Mouse (Mus musculus) liver, embryonic 11.5 days (tissue): Measurements from ENCODE around the gene Grin2a. TPM values are rescaled to one million over a fixed set of nuclear protein-coding genes. Genes with fewer than 3 reads are reported as not detected.

ENCODE experiments used
- ATAC-seq: fragments of 200-750 bp; cut with Nextera tagmentation; replicated peaks from 2 replicates; pipeline ENCODE4 v1.8.0; 2017; ENCODE audit warnings: moderate number of reproducible peaks, mild to moderate bottlenecking, moderate TSS enrichment, moderate library complexity; ENCODE audit not compliant: low FRiP score
- DNase-seq: peaks from one replicate; pipeline ENCODE4 v3.0.0-alpha.2; 2017; ENCODE audit warnings: low spot score
- H3K27ac ChIP-seq: fragments of 300-500 bp; sonication (generic); 2 replicates; pipeline ENCODE4 v1.5.1; 2014; ENCODE audit warnings: mild to moderate bottlenecking, low read depth, low read length, control low read depth
- H3K27me3 ChIP-seq: fragments of 300-500 bp; sonication (generic); replicated peaks from 2 replicates; pipeline ENCODE4 v1.6.1; 2014; ENCODE audit warnings: low read length, mixed read lengths; ENCODE audit not compliant: control insufficient read depth, insufficient read depth
- H3K36me3 ChIP-seq: fragments of 300-500 bp; sonication (generic); 2 replicates; pipeline ENCODE4 v1.6.1; 2014; ENCODE audit warnings: mild to moderate bottlenecking, low read length, moderate library complexity, mixed read lengths; ENCODE audit not compliant: control insufficient read depth, insufficient read depth
- H3K4me1 ChIP-seq: fragments of 300-500 bp; sonication (generic); replicated peaks from 2 replicates; pipeline ENCODE4 v1.6.1; 2014; ENCODE audit warnings: low read length, mixed read lengths; ENCODE audit not compliant: control insufficient read depth, insufficient read depth
- H3K4me2 ChIP-seq: fragments of 300-500 bp; sonication (generic); 2 replicates; pipeline ENCODE4 v1.6.1; 2014; ENCODE audit warnings: mild to moderate bottlenecking, control low read depth, moderate library complexity
- H3K4me3 ChIP-seq: fragments of 300-500 bp; sonication (generic); 2 replicates; pipeline ENCODE4 v1.5.1; 2014; ENCODE audit warnings: low read depth, low read length, control low read depth
- H3K9ac ChIP-seq: fragments of 300-500 bp; sonication (generic); 2 replicates; pipeline ENCODE4 v1.6.1; 2014; ENCODE audit warnings: low read depth, low read length, control low read depth
- H3K9me3 ChIP-seq: fragments of 300-500 bp; sonication (generic); 2 replicates; pipeline ENCODE4 v1.6.1; 2016; ENCODE audit warnings: low read length, inconsistent platforms, mixed read lengths; ENCODE audit not compliant: control insufficient read depth
- WGBS: fragments of 180-500 bp; shearing (Covaris S2); extraction: QIAGEN DNeasy Blood & Tissue Kit; methylation state at CpG from one replicate; pipeline ENCODE4 v1.1.7; 2014; 5-methylcytosine and 5-hydroxymethylcytosine counted together
- polyA plus RNA-seq: library from polyadenylated mRNA; unstranded; fragments of >200 nt; fragmentation: Nextera tagmentation; extraction: Ambion mirVana; gene quantifications from 2 replicates; pipeline ENCODE4 v1.2.1, GENCODE M21; 2014

Grin2a gene
- polyA plus RNA-seq, 1 experiment from 2014 or later: 0.70 TPM

DNA sequence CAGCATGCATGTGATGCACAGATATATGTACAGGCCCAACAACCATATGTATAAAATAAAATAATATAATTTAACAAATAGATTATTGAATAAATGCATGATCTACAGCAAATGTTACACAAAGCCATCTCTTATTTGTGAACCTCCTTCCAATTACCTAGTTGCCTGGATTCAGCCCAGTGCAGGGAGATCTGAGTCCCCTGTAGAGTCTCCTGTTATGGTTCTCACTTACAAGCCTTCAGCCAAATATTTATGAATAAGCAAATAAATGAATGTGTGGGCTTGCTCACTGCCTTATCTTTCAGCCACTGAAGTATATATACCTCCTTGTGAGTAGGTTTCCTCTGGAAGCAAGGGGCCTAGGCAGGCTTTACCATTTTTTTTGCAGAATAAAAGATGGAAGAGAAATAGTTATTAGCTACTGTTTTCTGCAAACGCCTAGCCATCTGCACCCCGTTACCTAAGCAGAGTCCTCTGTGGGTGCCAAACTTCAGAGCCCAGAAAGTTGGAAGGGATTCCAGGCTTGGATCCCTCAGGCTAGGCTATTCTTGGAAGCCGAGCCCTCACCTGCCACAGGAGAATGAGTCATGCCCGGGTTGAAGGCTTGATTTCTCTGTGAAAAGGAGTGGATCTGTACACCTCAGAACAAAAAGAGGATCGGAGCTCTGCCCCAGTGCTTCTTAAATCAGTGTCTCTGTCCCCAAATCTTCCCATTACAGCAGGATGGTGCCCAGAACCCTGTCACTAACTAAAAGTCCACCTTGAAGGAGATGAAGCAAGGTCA, 92.5 kb downstream of the Grin2a start:
- Histone ChIP-seq H3K9me3 (no peaks in the 10 kb centered on the region), H3K27ac (no peak overlapping the region), H3K4me1 (no peaks in the 10 kb centered on the region), H3K4me2 (no peak overlapping the region), H3K36me3 (no peaks in the 10 kb centered on the region), H3K27me3 (no peaks in the 10 kb centered on the region), H3K9ac (no peak overlapping the region), H3K4me3 (no peak overlapping the region)
- 84% methylated on average over 5 of the region's 5 CpGs for WGBS
- ATAC-seq: no peak
- DNase-seq: no peak

DNA sequence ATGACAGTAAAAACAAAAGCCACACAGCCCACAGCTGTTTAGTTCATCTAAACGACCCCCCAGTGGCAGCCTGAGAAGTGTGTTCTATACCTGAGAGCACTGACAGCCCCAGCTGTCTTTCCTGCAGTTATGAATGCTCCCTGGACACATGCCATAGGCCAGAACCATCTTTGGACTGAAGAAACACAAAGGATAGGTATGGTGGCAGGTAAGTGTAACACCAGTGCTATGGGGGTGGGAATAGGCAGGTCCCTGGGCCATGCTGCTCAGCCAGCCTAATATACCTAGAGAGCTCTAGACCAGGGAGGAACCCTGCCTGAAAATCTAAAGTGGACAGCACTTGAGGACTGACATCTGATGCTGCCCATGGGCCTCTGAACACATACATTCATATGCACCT, 93.9 kb downstream of the Grin2a start:
- Histone ChIP-seq H3K4me3 (no peak overlapping the region), H3K4me1 (no peaks in the 10 kb centered on the region), H3K9ac (no peak overlapping the region), H3K27me3 (no peaks in the 10 kb centered on the region), H3K4me2 (no peak overlapping the region), H3K9me3 (no peaks in the 10 kb centered on the region), H3K27ac (no peak overlapping the region), H3K36me3 (no peaks in the 10 kb centered on the region)
- no peak for ATAC-seq
- 48% methylated on average over 1 of the region's 1 CpGs for WGBS
- no peak for DNase-seq

DNA sequence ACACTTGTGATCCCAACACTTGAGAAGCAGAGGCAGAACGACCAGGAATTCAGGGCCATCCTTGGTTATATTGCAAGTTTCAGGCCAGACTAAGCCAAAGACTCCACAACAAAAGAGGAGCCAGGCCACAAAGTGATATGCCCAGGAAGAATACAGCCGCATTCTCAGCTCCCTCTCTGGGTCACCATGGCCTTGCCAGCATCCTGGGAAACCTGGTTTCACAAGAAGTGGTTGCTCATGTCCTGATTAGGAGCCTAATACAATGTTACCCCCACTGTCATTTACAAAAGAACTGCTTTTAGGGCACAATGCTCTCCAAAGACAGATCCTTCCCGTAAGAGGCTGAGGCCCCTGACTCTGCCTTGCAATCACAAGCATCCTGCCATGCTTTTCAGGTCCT, 94.4 kb downstream of the Grin2a start:
- H3K9ac ChIP-seq: no peak overlapping the region
- no peaks in the 10 kb centered on the region for H3K4me1 ChIP-seq
- H3K27ac ChIP-seq: no peak overlapping the region
- H3K4me3 ChIP-seq: no peak overlapping the region
- DNase-seq (no peak), ATAC-seq (no peak)
- H3K9me3 ChIP-seq: no peaks in the 10 kb centered on the region
- WGBS: 75% methylated on average over 3 of the region's 3 CpGs
- H3K4me2 ChIP-seq: no peak overlapping the region
- H3K27me3 ChIP-seq: no peaks in the 10 kb centered on the region
- no peaks in the 10 kb centered on the region for H3K36me3 ChIP-seq

DNA sequence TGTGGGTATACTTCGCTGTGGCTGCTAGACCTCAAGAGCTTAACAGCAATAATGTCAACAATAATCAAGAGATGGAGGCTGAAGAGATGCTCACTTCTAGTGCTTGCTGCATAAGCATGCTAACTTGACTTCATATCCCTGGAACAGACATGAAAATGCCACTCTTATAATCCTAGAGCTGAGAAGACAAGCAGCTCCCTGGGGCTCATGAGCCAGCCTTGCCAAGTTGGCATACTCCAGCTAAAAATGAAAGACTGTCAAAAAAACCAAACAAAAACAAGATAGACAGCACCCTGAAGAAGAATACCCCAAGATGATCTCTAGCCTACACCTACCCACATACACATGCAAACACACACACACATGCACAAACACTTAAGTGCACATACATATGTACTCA, 95.2 kb downstream of the Grin2a start:
- Histone ChIP-seq H3K4me3 (no peak overlapping the region), H3K4me1 (no peaks in the 10 kb centered on the region), H3K4me2 (no peak overlapping the region), H3K9ac (no peak overlapping the region), H3K36me3 (no peaks in the 10 kb centered on the region), H3K27ac (no peak overlapping the region), H3K9me3 (no peaks in the 10 kb centered on the region), H3K27me3 (no peaks in the 10 kb centered on the region)
- ATAC-seq (no peak), DNase-seq (no peak)
- 74% methylated on average over 1 of the region's 1 CpGs for WGBS

DNA sequence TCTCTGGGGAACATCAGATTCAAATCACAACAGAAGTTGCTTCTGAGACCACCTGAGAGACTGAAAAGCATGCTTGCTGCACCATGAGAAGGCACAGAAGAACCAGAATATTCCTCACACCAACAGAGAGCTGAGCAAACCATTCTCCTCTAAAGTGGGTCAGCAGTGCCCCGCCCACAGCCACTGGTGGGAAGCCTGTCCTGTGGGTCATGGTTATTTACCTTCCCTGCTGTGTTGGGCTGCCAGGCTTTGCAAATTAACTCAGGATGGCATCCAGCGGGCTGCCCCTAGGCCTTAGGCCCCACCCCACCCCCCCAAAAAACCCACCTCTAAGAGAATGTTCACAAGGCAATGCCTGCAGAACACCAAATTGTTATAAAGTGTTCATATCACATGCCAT, 96.2 kb downstream of the Grin2a start:
- ATAC-seq (no peak), DNase-seq (no peak)
- Histone ChIP-seq H3K9me3 (no peaks in the 10 kb centered on the region), H3K36me3 (no peaks in the 10 kb centered on the region), H3K27me3 (no peaks in the 10 kb centered on the region), H3K9ac (no peak overlapping the region), H3K27ac (no peak overlapping the region), H3K4me3 (no peak overlapping the region), H3K4me1 (no peaks in the 10 kb centered on the region), H3K4me2 (no peak overlapping the region)
- WGBS: 66% methylated on average over 2 of the region's 2 CpGs

DNA sequence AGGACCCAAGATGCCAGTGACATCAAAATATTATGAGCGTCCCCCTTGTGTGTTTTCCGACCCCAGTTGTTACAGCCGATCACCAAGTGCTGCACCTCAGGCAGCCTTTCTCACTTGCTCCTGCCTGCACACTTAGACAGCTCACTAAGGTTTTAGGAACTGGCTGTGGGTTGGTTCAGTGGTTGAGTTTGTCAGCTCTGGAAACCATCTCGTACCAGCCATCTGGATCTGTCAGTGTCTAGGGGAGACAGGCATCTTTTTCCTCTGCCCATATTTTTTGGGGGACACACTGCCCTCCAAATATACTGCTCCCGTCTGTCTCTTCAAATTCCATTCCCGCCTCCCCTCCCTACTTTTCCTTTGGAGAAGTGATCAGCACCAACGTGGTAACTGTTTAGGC, 99.8 kb downstream of the Grin2a start:
- no peaks in the 10 kb centered on the region for H3K27me3 ChIP-seq
- no peak for DNase-seq
- no peaks in the 10 kb centered on the region for H3K36me3 ChIP-seq
- no peak overlapping the region for H3K9ac ChIP-seq
- WGBS: 72% methylated on average over 7 of the region's 7 CpGs
- no peaks in the 10 kb centered on the region for H3K4me1 ChIP-seq
- H3K27ac ChIP-seq: no peak overlapping the region
- H3K4me3 ChIP-seq: no peak overlapping the region
- no peak overlapping the region for H3K4me2 ChIP-seq
- no peaks in the 10 kb centered on the region for H3K9me3 ChIP-seq
- no peak for ATAC-seq

DNA sequence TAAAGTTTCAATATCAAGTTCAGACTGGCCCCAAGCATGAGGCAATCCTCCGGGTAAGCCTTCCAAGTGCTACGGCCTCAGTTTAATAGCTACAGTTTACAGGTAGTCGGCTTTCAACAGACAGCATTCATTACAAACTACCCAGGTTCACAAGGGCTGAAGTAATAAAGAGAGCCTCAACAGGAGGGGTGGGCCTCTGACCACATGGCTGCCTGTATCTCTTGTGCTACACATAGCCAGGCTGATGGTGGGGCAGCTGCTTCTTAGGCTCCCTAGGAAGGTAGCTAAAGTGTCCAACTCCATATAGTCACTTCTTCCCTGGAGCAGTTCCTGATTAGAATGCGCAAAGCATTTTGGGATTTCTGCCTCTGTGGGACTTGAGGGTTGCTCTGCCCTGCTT, 109.2 kb downstream of the Grin2a start:
- no peak overlapping the region for H3K4me2 ChIP-seq
- H3K4me3 ChIP-seq: no peak overlapping the region
- ATAC-seq (no peak), DNase-seq (no peak)
- no peaks in the 10 kb centered on the region for H3K27me3 ChIP-seq
- no peaks in the 10 kb centered on the region for H3K36me3 ChIP-seq
- no peaks in the 10 kb centered on the region for H3K9me3 ChIP-seq
- no peak overlapping the region for H3K9ac ChIP-seq
- 78% methylated on average over 4 of the region's 4 CpGs for WGBS
- H3K4me1 ChIP-seq: no peaks in the 10 kb centered on the region
- H3K27ac ChIP-seq: no peak overlapping the region

DNA sequence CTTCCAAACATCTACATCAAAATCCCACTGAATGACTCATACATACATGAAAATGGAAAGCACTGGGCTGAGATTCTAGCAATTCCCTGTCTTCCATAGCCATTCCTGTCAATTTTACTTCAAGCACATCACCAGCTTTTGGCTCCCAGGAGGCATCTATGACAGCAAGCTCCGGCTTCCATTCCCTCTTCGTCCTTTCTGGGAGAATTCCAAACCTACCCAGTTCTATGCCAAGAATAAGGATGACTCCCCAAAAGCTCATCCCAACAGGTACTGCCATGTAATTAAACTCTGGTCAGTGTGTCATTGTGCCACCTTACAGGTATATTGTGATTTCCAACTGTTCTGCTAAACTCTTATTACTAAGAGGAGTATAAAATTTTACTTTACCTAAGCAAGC, 111.2 kb downstream of the Grin2a start:
- Histone ChIP-seq H3K27ac (no peak overlapping the region), H3K4me1 (no peaks in the 10 kb centered on the region), H3K9me3 (no peaks in the 10 kb centered on the region), H3K4me2 (no peak overlapping the region), H3K27me3 (no peaks in the 10 kb centered on the region), H3K36me3 (no peaks in the 10 kb centered on the region), H3K4me3 (no peak overlapping the region), H3K9ac (no peak overlapping the region)
- 84% methylated on average over 2 of the region's 2 CpGs for WGBS
- no peak for DNase-seq
- ATAC-seq: no peak

DNA sequence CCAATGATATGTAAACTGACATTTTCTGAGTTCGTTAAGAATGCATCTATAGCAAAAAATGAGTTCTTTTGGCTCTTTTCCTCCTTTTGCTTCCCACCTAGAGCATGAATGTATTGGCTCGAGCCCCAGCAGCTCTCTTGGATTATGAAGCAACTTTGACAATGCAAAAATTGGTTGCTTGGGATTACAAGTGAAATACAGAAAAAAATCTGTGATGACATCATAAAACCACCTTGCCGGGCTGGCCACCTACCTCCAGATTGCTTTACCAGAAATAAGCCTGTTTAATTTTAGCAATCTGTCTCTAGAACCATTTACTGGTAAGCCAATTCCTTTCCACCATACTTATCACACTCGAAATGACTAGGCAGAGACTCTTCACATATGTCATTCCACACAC, 112.9 kb downstream of the Grin2a start:
- H3K4me2 ChIP-seq: no peak overlapping the region
- no peaks in the 10 kb centered on the region for H3K27me3 ChIP-seq
- ATAC-seq (no peak), DNase-seq (no peak)
- H3K9ac ChIP-seq: no peak overlapping the region
- WGBS: 69% methylated on average over 4 of the region's 4 CpGs
- no peak overlapping the region for H3K27ac ChIP-seq
- no peak overlapping the region for H3K4me3 ChIP-seq
- no peaks in the 10 kb centered on the region for H3K4me1 ChIP-seq
- H3K9me3 ChIP-seq: no peaks in the 10 kb centered on the region
- no peaks in the 10 kb centered on the region for H3K36me3 ChIP-seq
